Mouse (Mus musculus) heart, adult 2 months (tissue): Measurements from ENCODE around the gene Cfi. TPM values are rescaled to one million over a fixed set of nuclear protein-coding genes. Genes with fewer than 3 reads are reported as not detected.

Source experiments
- DNase-seq, 2 experiments: peaks; one replicate each; pipeline ENCODE4 v3.0.0; 2021
- H3K27ac ChIP-seq: fragments of 200-600 bp; 2 replicates; pipeline ENCODE4 v1.8.1; 2022
- H3K27me3 ChIP-seq: fragments of 200-500 bp; 2 replicates; pipeline ENCODE4 v1.6.1; 2012; ENCODE audit warnings: mild to moderate bottlenecking, low read length, inconsistent platforms, mixed read lengths; ENCODE audit not compliant: control insufficient read depth, insufficient read depth
- H3K36me3 ChIP-seq: fragments of 200-500 bp; 2 replicates; pipeline ENCODE4 v1.6.1; 2012; ENCODE audit warnings: low read length, inconsistent platforms; ENCODE audit not compliant: control insufficient read depth, insufficient read depth
- H3K4me1 ChIP-seq: fragments of 200-500 bp; 2 replicates; pipeline ENCODE4 v1.6.1; 2011; ENCODE audit warnings: low read length; ENCODE audit not compliant: control insufficient read depth, insufficient read depth
- H3K4me3 ChIP-seq: fragments of 200-600 bp; 2 replicates; pipeline ENCODE4 v1.8.1; 2022
- H3K79me2 ChIP-seq: fragments of 200-500 bp; replicated peaks from 2 replicates; pipeline ENCODE4 v1.6.1; 2012; ENCODE audit warnings: mild to moderate bottlenecking, inconsistent platforms, low read length, moderate library complexity, mixed read lengths; ENCODE audit not compliant: control insufficient read depth, insufficient read depth
- H3K9ac ChIP-seq: fragments of 200-500 bp; 2 replicates; pipeline ENCODE4 v1.6.1; 2012; ENCODE audit warnings: low read depth, mild to moderate bottlenecking, control low read depth, inconsistent platforms, low read length, mixed read lengths
- CTCF ChIP-seq: fragments of 200-600 bp; IDR thresholded peaks from 2 replicates; pipeline ENCODE4 v1.8.1; 2022; ENCODE audit warnings: antibody characterized with exemption, mild to moderate bottlenecking, moderate library complexity
- EP300 ChIP-seq: fragments of 200-500 bp; IDR thresholded peaks from 2 replicates; pipeline ENCODE4 v1.6.1; 2011; ENCODE audit warnings: low read depth, low read length, control low read depth; ENCODE audit not compliant: insufficient read depth
- POLR2A ChIP-seq: fragments of 200-500 bp; IDR thresholded peaks from 2 replicates; pipeline ENCODE4 v1.6.1; 2011; ENCODE audit warnings: mild to moderate bottlenecking, low read depth, low read length, control low read depth; ENCODE audit not compliant: insufficient read depth
- WGBS: fragments of 180-500 bp; shearing (Covaris S2); methylation state at CpG from one replicate; pipeline ENCODE4 v1.1.7; 2018; 5-methylcytosine and 5-hydroxymethylcytosine counted together
- intact Hi-C: fragments of 180-260 bp; cut with DNase I; formaldehyde crosslinking; loops from one replicate; pipeline ENCODE4 v1.15.1; 2025
- polyA plus RNA-seq: library from polyadenylated mRNA; depleted of rRNA; stranded (reverse); fragments of >200 nt; gene quantifications from 2 replicates; pipeline ENCODE4 v1.2.3, GENCODE M21; 2012
- total RNA-seq, 2 experiments: library from RNA; stranded (reverse); gene quantifications; 2 replicates each; pipeline ENCODE4 v1.2.3; 2021

The Cfi gene
- total and polyA plus RNA-seq, 3 experiments: 0.27 to 0.55 (median 0.31) TPM

GRCm38 (mm10) chr3:129826691-129827090, 9.0 kb upstream of the Cfi start:
- no peaks in the 10 kb centered on the region for H3K27me3 ChIP-seq
- no peak overlapping the region for H3K9ac ChIP-seq
- TF ChIP-seq CTCF: no peak
- TF ChIP-seq POLR2A: no peak
- no peak for TF ChIP-seq EP300
- no peak for DNase-seq
- H3K36me3 ChIP-seq: no peaks in the 10 kb centered on the region; the same call in 1 of the 2 replicates
- intact Hi-C loops: no loop called here
- WGBS: 93% methylated on average over 10 of the region's 10 CpGs
- H3K4me3 ChIP-seq: no peak overlapping the region
- no peak overlapping the region for H3K27ac ChIP-seq
- 0 out of 2 replicates have a peak, but pooled peaks cover 5% of the 10 kb centered on the region for H3K79me2 ChIP-seq
- peaks cover 1% of the 10 kb centered on the region for H3K4me1 ChIP-seq

GRCm38 (mm10) chr3:129827691-129828090, 8.0 kb upstream of the Cfi start:
- intact Hi-C loops: no loop called here
- 87% methylated on average over 5 of the region's 5 CpGs for WGBS
- no peaks in the 10 kb centered on the region; the same call in 1 of the 2 replicates for H3K36me3 ChIP-seq
- no peak overlapping the region for H3K27ac ChIP-seq
- no peaks in the 10 kb centered on the region for H3K27me3 ChIP-seq
- H3K79me2 ChIP-seq: 0 out of 2 replicates have a peak, but pooled peaks cover 5% of the 10 kb centered on the region
- H3K9ac ChIP-seq: no peak overlapping the region
- peaks cover 1% of the 10 kb centered on the region for H3K4me1 ChIP-seq
- no peak overlapping the region for H3K4me3 ChIP-seq
- TF ChIP-seq CTCF: no peak
- TF ChIP-seq POLR2A: no peak
- TF ChIP-seq EP300: no peak
- DNase-seq: no peak

- Histone ChIP-seq H3K4me3 (peak overlapping the region; percentile 90), H3K9ac (peak overlapping the region; percentile 74), H3K4me1 (peaks cover 1% of the 10 kb centered on the region), H3K27ac (peak overlapping the region; percentile 91), H3K36me3 (no peaks in the 10 kb centered on the region; the same call in 1 of the 2 replicates), H3K79me2 (0 out of 2 replicates have a peak, but pooled peaks cover 5% of the 10 kb centered on the region), H3K27me3 (no peaks in the 10 kb centered on the region)
- DNase-seq: no peak
- WGBS: under 1% methylated on average over 45 of the region's 45 CpGs
- TF ChIP-seq POLR2A: no peak
- TF ChIP-seq CTCF: no peak
- no peak for TF ChIP-seq EP300
- intact Hi-C loops: loop anchor here (1.0 to 10.0 kb wide), 5 partner anchors 46 to 900 kb away; partner anchors contain the start of genes Elovl6, Rpl34 and Sec24b
Measured at GRCm38 (mm10) chr3:129830626-129831025, 5.1 kb upstream of the Cfi start.

GRCm38 (mm10) chr3:129831035-129831568, 4.6 kb upstream of the Cfi start, which contains the start of gene Gar1:
Gene Gar1, minus strand, starts transcription at chr3:129831396.
- H3K36me3 ChIP-seq: no peaks in the 10 kb centered on the region; the same call in 1 of the 2 replicates
- H3K4me1 ChIP-seq: peaks cover 1% of the 10 kb centered on the region
- H3K27ac ChIP-seq: peak within 1 kb of the TSS; percentile 91
- peak within 1 kb of the TSS; percentile 90 for H3K4me3 ChIP-seq
- H3K79me2 ChIP-seq: 0 out of 2 replicates have a peak, but pooled peaks cover 5% of the 10 kb centered on the region
- intact Hi-C loops: loop anchor here (1.0 to 10.0 kb wide), 4 partner anchors 106 to 899 kb away; partner anchors contain the start of genes Elovl6, Rpl34 and Sec24b
- DNase-seq: peak; percentile 95 to 96
- H3K9ac ChIP-seq: peak within 1 kb of the TSS; percentile 74
- TF ChIP-seq CTCF (no peak), POLR2A (0 out of 2 replicates have a peak, but pooled peaks have one; percentile 30), EP300 (no peak)
- no peaks in the 10 kb centered on the region for H3K27me3 ChIP-seq
- WGBS: 1% methylated on average over 60 of the region's 60 CpGs

GRCm38 (mm10) chr3:129836051-129836697, 490 bp downstream of the Cfi start:
- intact Hi-C loops: loop anchor here (10.0 kb wide), 1 partner anchor 301 kb away; the partner anchor contains the start of gene Elovl6
- H3K9ac ChIP-seq: no peak overlapping the region
- H3K36me3 ChIP-seq: no peaks in the 10 kb centered on the region
- TF ChIP-seq POLR2A (no peak), EP300 (no peak), CTCF (no peak)
- no peaks in the 10 kb centered on the region for H3K27me3 ChIP-seq
- no peaks in the 10 kb centered on the region for H3K79me2 ChIP-seq
- H3K27ac ChIP-seq: no peak overlapping the region
- WGBS: 14% methylated on average over 11 of the region's 11 CpGs
- DNase-seq: no peak
- H3K4me1 ChIP-seq: no peaks in the 10 kb centered on the region
- no peak overlapping the region for H3K4me3 ChIP-seq
